Mouse (Mus musculus): ENCODE results near the gene Adamts3. TPM values are rescaled to one million over a fixed set of nuclear protein-coding genes. Genes with fewer than 3 reads are reported as not detected.

Gene Adamts3
- polyA plus RNA-seq, 1 experiment = 0.34 TPM

GRCm38 (mm10) chr5:89653862-89654261 lies 229.3 kb downstream of the Adamts3 start:
- no peaks in the 10 kb centered on the region for H3K79me3 ChIP-seq (ENCODE audit: low read depth)
- no peaks in the 10 kb centered on the region for H3K36me3 ChIP-seq (ENCODE audit: control insufficient read depth, insufficient read depth)
- TF ChIP-seq FOSL1 (IDR thresholded peaks at IDR 0.05; ENCODE audit: insufficient read depth, low read length, poor library complexity, severe bottlenecking) = no peak
- TF ChIP-seq MYOD1 (IDR thresholded peaks at IDR 0.05; ENCODE audit: control insufficient read depth, insufficient read length, low read depth) = no peak
- no peak for TF ChIP-seq USF1 (IDR thresholded peaks at IDR 0.05; ENCODE audit: low read depth)
- TF ChIP-seq MAX (IDR thresholded peaks at IDR 0.05) = no peak
- TF ChIP-seq MYOG (IDR thresholded peaks at IDR 0.05; ENCODE audit: control insufficient read depth, extremely low read depth, insufficient read length) = no peak
- no peak for TF ChIP-seq CEBPB (IDR thresholded peaks at IDR 0.05; ENCODE audit: low read depth)
- TF ChIP-seq CTCF (IDR thresholded peaks at IDR 0.05; ENCODE audit: control insufficient read depth, insufficient read depth, insufficient read length) = no peak
- H3K79me2 ChIP-seq (ENCODE audit: control insufficient read depth, insufficient read depth) = no peaks in the 10 kb centered on the region
- no peak overlapping the region for H3ac ChIP-seq (ENCODE audit: control insufficient read depth, insufficient read length, low read depth)
- H3K4me3 ChIP-seq (ENCODE audit: insufficient read depth, poor library complexity, severe bottlenecking) = no peak overlapping the region
- no peaks in the 10 kb centered on the region for H3K27me3 ChIP-seq (ENCODE audit: control insufficient read depth, insufficient read depth, insufficient read length)

GRCm38 (mm10) chr5:89646940-89647339 lies 236.2 kb downstream of the Adamts3 start:
- TF ChIP-seq CEBPB (IDR thresholded peaks at IDR 0.05; ENCODE audit: low read depth) (no peak), MYOD1 (IDR thresholded peaks at IDR 0.05; ENCODE audit: control insufficient read depth, insufficient read length, low read depth) (no peak), MAX (IDR thresholded peaks at IDR 0.05) (no peak), CTCF (IDR thresholded peaks at IDR 0.05; ENCODE audit: control insufficient read depth, insufficient read depth, insufficient read length) (no peak), FOSL1 (IDR thresholded peaks at IDR 0.05; ENCODE audit: insufficient read depth, low read length, poor library complexity, severe bottlenecking) (no peak), MYOG (IDR thresholded peaks at IDR 0.05; ENCODE audit: control insufficient read depth, extremely low read depth, insufficient read length) (no peak), USF1 (IDR thresholded peaks at IDR 0.05; ENCODE audit: low read depth) (no peak)
- Histone ChIP-seq H3K79me2 (ENCODE audit: control insufficient read depth, insufficient read depth) (no peaks in the 10 kb centered on the region), H3K4me3 (ENCODE audit: insufficient read depth, poor library complexity, severe bottlenecking) (no peak overlapping the region), H3K27me3 (ENCODE audit: control insufficient read depth, insufficient read depth, insufficient read length) (no peaks in the 10 kb centered on the region), H3K36me3 (ENCODE audit: control insufficient read depth, insufficient read depth) (no peaks in the 10 kb centered on the region), H3ac (ENCODE audit: control insufficient read depth, insufficient read length, low read depth) (no peak overlapping the region), H3K79me3 (ENCODE audit: low read depth) (no peaks in the 10 kb centered on the region)

- no peaks in the 10 kb centered on the region for H3K36me3 ChIP-seq (ENCODE audit: control insufficient read depth, insufficient read depth)
Measured at GRCm38 (mm10) chr5:89635434-89635833, 247.7 kb downstream of the Adamts3 start.

GRCm38 (mm10) chr5:89631599-89631998 lies 251.5 kb downstream of the Adamts3 start:
- no peak overlapping the region for H3K4me3 ChIP-seq (ENCODE audit: insufficient read depth, poor library complexity, severe bottlenecking)
- no peaks in the 10 kb centered on the region for H3K79me2 ChIP-seq (ENCODE audit: control insufficient read depth, insufficient read depth)
- TF ChIP-seq MYOD1 (IDR thresholded peaks at IDR 0.05; ENCODE audit: control insufficient read depth, insufficient read length, low read depth) = no peak
- no peak for TF ChIP-seq USF1 (IDR thresholded peaks at IDR 0.05; ENCODE audit: low read depth)
- no peak for TF ChIP-seq MAX (IDR thresholded peaks at IDR 0.05)
- TF ChIP-seq FOSL1 (IDR thresholded peaks at IDR 0.05; ENCODE audit: insufficient read depth, low read length, poor library complexity, severe bottlenecking) = no peak
- TF ChIP-seq CTCF (IDR thresholded peaks at IDR 0.05; ENCODE audit: control insufficient read depth, insufficient read depth, insufficient read length) = no peak
- no peak for TF ChIP-seq MYOG (IDR thresholded peaks at IDR 0.05; ENCODE audit: control insufficient read depth, extremely low read depth, insufficient read length)
- no peak for TF ChIP-seq CEBPB (IDR thresholded peaks at IDR 0.05; ENCODE audit: low read depth)
- H3K36me3 ChIP-seq (ENCODE audit: control insufficient read depth, insufficient read depth) = no peaks in the 10 kb centered on the region
- no peaks in the 10 kb centered on the region for H3K27me3 ChIP-seq (ENCODE audit: control insufficient read depth, insufficient read depth, insufficient read length)
- no peak overlapping the region for H3ac ChIP-seq (ENCODE audit: control insufficient read depth, insufficient read length, low read depth)
- no peaks in the 10 kb centered on the region for H3K79me3 ChIP-seq (ENCODE audit: low read depth)

More at GRCm38 (mm10) chr5:89635434-89635833, 247.7 kb downstream of the Adamts3 start:
- no peaks in the 10 kb centered on the region for H3K79me2 ChIP-seq (ENCODE audit: control insufficient read depth, insufficient read depth)
- H3K79me3 ChIP-seq (ENCODE audit: low read depth) = no peaks in the 10 kb centered on the region
- no peaks in the 10 kb centered on the region for H3K27me3 ChIP-seq (ENCODE audit: control insufficient read depth, insufficient read depth, insufficient read length)
- TF ChIP-seq CTCF (IDR thresholded peaks at IDR 0.05; ENCODE audit: control insufficient read depth, insufficient read depth, insufficient read length) (no peak), MYOG (IDR thresholded peaks at IDR 0.05; ENCODE audit: control insufficient read depth, extremely low read depth, insufficient read length) (no peak), USF1 (IDR thresholded peaks at IDR 0.05; ENCODE audit: low read depth) (no peak), MAX (IDR thresholded peaks at IDR 0.05) (no peak), CEBPB (IDR thresholded peaks at IDR 0.05; ENCODE audit: low read depth) (no peak), FOSL1 (IDR thresholded peaks at IDR 0.05; ENCODE audit: insufficient read depth, low read length, poor library complexity, severe bottlenecking) (no peak), MYOD1 (IDR thresholded peaks at IDR 0.05; ENCODE audit: control insufficient read depth, insufficient read length, low read depth) (no peak)
- no peak overlapping the region for H3ac ChIP-seq (ENCODE audit: control insufficient read depth, insufficient read length, low read depth)
- H3K4me3 ChIP-seq (ENCODE audit: insufficient read depth, poor library complexity, severe bottlenecking) = no peak overlapping the region

Data from C2C12 (cell line).